Mouse (Mus musculus): ENCODE results near the gene Thrap3.

DNA sequence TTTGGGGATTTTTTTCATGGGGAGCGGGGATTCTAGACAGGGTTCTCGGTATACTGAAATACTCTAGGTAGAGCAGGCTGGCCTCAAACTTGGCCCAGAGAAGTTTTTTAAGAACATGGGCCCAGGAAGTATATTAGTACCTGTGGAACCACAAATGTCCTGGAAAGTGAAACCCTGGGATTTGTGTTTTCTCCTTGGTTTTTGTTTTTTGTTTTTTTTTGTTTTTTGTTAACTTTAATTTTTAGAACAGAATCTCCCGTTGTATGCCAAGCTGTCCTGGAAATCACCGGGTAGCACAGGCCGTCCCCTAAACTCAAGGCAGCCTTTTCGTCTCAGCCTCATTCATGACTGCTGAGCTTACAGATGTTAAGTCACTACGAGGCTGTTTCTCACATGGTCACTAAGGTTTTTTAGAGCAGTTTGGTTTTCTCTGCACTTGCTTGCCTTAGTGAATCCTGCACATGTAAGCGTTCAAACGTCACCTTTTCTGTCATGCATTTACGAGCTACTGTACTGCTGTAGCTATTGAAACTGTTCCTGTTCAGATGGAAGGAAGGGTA, 856 bp upstream of the Thrap3 start:
- TF ChIP-seq CEBPB (IDR thresholded peaks at IDR 0.05; ENCODE audit: insufficient read depth, poor library complexity, severe bottlenecking) = no peak
- no peak for TF ChIP-seq POLR2A (IDR thresholded peaks at IDR 0.05; ENCODE audit: insufficient read length, low read depth)
- TF ChIP-seq USF1 (IDR thresholded peaks at IDR 0.05; ENCODE audit: low read depth) = no peak
- TF ChIP-seq MYOD1 (IDR thresholded peaks at IDR 0.05; ENCODE audit: control insufficient read depth in 1 of 3, insufficient read length in 2 of 3, low read depth in 2 of 3) = no peak
- TF ChIP-seq TCF12 (IDR thresholded peaks at IDR 0.05; ENCODE audit: insufficient read depth, poor library complexity, severe bottlenecking) = no peak
- TF ChIP-seq E2F4 (IDR thresholded peaks at IDR 0.05; ENCODE audit: insufficient read depth) = no peak
